Mouse (Mus musculus) limb, embryonic 12.5 days (tissue): ENCODE data around the gene Setd2. TPM values are rescaled to one million over a fixed set of nuclear protein-coding genes. Genes with fewer than 3 reads are reported as not detected.

Experiments
- ATAC-seq: fragments of 200-750 bp; cut with Nextera tagmentation; 2 replicates; pipeline ENCODE4 v1.8.0; 2017; ENCODE audit warnings: low read depth, moderate TSS enrichment; ENCODE audit not compliant: insufficient number of reproducible peaks, insufficient read depth, low FRiP score, low TSS enrichment
- H3K27ac ChIP-seq: fragments of 300-500 bp; sonication (generic); 2 replicates; pipeline ENCODE4 v1.5.1; 2016; ENCODE audit warnings: mild to moderate bottlenecking, moderate library complexity
- H3K27me3 ChIP-seq: fragments of 300-500 bp; sonication (generic); 2 replicates; pipeline ENCODE4 v1.6.1; 2016; ENCODE audit warnings: mild to moderate bottlenecking, moderate library complexity
- H3K36me3 ChIP-seq: fragments of 300-500 bp; sonication (generic); 2 replicates; pipeline ENCODE4 v1.6.1; 2016; ENCODE audit warnings: mild to moderate bottlenecking, moderate library complexity
- H3K4me1 ChIP-seq: fragments of 300-500 bp; sonication (generic); replicated peaks from 2 replicates; pipeline ENCODE4 v1.6.1; 2016
- H3K4me2 ChIP-seq: fragments of 300-500 bp; sonication (generic); 2 replicates; pipeline ENCODE4 v1.6.1; 2016; ENCODE audit warnings: mild to moderate bottlenecking, moderate library complexity
- H3K4me3 ChIP-seq: fragments of 300-500 bp; sonication (generic); replicated peaks from 2 replicates; pipeline ENCODE4 v1.5.1; 2016; ENCODE audit warnings: mild to moderate bottlenecking
- H3K9ac ChIP-seq: fragments of 300-500 bp; sonication (generic); replicated peaks from 2 replicates; pipeline ENCODE4 v1.6.1; 2016; ENCODE audit warnings: mild to moderate bottlenecking, moderate library complexity
- H3K9me3 ChIP-seq: fragments of 300-500 bp; sonication (generic); 2 replicates; pipeline ENCODE4 v1.6.1; 2016; ENCODE audit warnings: mild to moderate bottlenecking, moderate library complexity
- WGBS: fragments of 180-500 bp; shearing (Covaris S2); methylation state at CpG from one replicate; pipeline ENCODE4 v1.1.7; 2016; 5-methylcytosine and 5-hydroxymethylcytosine counted together
- polyA plus RNA-seq: library from polyadenylated mRNA; unstranded; fragments of >200 nt; fragmentation: Nextera tagmentation; extraction: Ambion mirVana; gene quantifications from 2 replicates; pipeline ENCODE4 v1.2.1, GENCODE M21; 2016

The Setd2 gene
- polyA plus RNA-seq, 1 experiment from 2014 or later: 51.2 TPM

DNA sequence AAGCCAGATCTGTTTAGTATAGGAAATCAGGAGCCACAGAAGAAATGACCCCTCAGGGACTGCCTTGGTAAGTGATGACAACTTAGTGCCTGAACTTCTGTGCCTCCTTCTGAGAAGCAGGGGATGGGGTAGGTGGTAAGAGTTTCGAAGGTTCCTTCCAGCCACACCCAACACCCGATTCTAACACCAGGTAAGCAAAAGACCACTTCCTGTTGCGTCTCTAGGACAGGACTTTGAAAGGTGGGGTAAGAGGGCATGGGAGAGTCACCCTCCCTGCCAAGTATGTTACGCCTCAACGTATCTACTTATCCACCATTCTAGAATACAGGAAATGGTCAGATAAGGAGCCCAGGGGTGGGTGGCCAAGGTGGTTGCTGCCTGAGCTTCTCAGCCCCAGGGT, 108.6 kb downstream of the Setd2 start:
- no peak overlapping the region for H3K4me3 ChIP-seq
- H3K4me1 ChIP-seq: 0 out of 2 replicates have a peak, but pooled peaks cover 4% of the 10 kb centered on the region
- 88% methylated on average over 5 of the region's 5 CpGs for WGBS
- no peak overlapping the region for H3K27ac ChIP-seq
- no peak overlapping the region for H3K9ac ChIP-seq
- no peak for ATAC-seq
- H3K27me3 ChIP-seq: peaks cover 5% of the 10 kb centered on the region
- no peak overlapping the region for H3K4me2 ChIP-seq
- no peaks in the 10 kb centered on the region for H3K36me3 ChIP-seq
- no peaks in the 10 kb centered on the region for H3K9me3 ChIP-seq

GRCm38 (mm10) chr9:110642812-110643524, 110.6 kb downstream of the Setd2 start:
- Histone ChIP-seq H3K9me3 (no peaks in the 10 kb centered on the region), H3K36me3 (no peaks in the 10 kb centered on the region), H3K27ac (no peak overlapping the region), H3K9ac (no peak overlapping the region), H3K4me2 (no peak overlapping the region), H3K4me3 (no peak overlapping the region), H3K27me3 (no peaks in the 10 kb centered on the region), H3K4me1 (0 out of 2 replicates have a peak, but pooled peaks cover 4% of the 10 kb centered on the region)
- ATAC-seq: no peak
- WGBS: 42% methylated on average over 5 of the region's 5 CpGs

DNA sequence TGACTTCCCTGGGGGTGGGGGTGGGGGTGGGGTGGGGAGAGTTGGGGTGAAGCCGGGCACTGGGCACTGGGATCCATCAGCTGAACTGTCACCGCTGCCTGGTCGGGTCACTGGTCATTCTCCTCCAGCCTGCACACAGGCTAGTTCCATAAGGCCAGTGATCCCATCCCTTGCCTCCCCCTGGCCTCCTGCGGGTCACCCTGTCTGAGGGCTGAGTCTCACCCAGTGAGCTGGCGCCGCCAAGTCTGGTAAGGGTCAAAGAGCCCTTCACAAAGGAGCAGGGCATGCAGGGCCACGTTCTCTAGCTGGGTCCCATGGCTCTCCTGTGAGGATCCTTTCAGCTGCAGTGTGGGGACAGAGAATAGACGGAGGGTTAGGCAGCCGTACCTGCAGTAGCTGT, 111.4 kb downstream of the Setd2 start:
- H3K4me1 ChIP-seq: no peaks in the 10 kb centered on the region
- H3K9me3 ChIP-seq: no peaks in the 10 kb centered on the region
- WGBS: 61% methylated on average over 9 of the region's 9 CpGs
- H3K36me3 ChIP-seq: no peaks in the 10 kb centered on the region
- H3K27ac ChIP-seq: no peak overlapping the region
- no peak overlapping the region for H3K4me2 ChIP-seq
- H3K27me3 ChIP-seq: no peaks in the 10 kb centered on the region
- no peak overlapping the region for H3K4me3 ChIP-seq
- ATAC-seq: no peak
- 0 out of 2 replicates have a peak overlapping the region, but pooled peaks have one; percentile 23 for H3K9ac ChIP-seq

DNA sequence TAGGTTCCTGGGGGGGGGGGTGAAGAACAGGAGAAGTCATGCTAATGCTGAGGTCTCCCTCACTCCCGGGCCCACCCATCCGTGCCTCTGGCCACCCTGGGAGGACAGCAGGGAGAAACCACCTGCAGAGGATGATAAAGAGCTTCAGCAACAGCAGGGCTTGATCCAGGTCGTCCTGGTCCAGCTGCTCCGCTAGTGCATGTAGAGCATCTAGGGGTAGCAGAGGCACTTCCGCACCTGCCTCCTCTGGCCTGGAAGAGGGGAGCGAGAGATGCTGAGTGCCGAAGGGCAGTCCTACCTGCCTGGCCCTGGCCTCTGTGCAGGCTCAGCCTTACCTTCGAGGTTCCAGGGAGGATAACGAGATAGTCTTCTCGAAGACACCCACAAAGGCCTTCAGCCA, 111.9 kb downstream of the Setd2 start:
- H3K4me2 ChIP-seq: no peak overlapping the region
- H3K27me3 ChIP-seq: no peaks in the 10 kb centered on the region
- H3K4me1 ChIP-seq: no peaks in the 10 kb centered on the region
- H3K36me3 ChIP-seq: no peaks in the 10 kb centered on the region
- 82% methylated on average over 10 of the region's 10 CpGs for WGBS
- H3K4me3 ChIP-seq: no peak overlapping the region
- no peaks in the 10 kb centered on the region for H3K9me3 ChIP-seq
- ATAC-seq: no peak
- no peak overlapping the region for H3K27ac ChIP-seq
- H3K9ac ChIP-seq: no peak overlapping the region

- Histone ChIP-seq H3K4me2 (no peak overlapping the region), H3K4me1 (no peaks in the 10 kb centered on the region), H3K4me3 (no peak overlapping the region), H3K27ac (no peak overlapping the region), H3K36me3 (no peaks in the 10 kb centered on the region), H3K9me3 (no peaks in the 10 kb centered on the region), H3K27me3 (0 out of 2 replicates have a peak, but pooled peaks cover under 1% of the 10 kb centered on the region), H3K9ac (no peak overlapping the region)
- ATAC-seq: no peak
- 78% methylated on average over 9 of the region's 9 CpGs for WGBS
Observed at GRCm38 (mm10) chr9:110645219-110645618, 112.8 kb downstream of the Setd2 start.

DNA sequence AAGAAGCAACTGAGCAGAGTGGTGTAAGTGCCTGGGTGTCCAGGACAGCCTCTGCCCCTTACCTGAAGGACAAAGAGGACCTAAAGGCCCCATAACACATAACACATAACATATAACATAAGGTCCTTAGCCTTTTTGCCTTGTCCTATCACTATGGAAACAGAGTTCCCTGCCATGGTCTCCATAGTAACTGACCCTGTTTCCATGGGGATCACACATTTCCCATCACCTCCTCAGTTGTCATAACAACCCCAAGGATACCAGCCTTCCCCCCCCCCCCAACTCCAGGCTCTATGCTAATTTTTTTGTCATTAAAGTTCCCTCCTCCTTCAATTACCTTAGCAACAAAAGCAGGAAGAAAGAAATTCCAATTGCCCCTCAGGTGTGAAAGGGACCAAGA, 117.4 kb downstream of the Setd2 start:
- no peak overlapping the region for H3K27ac ChIP-seq
- no peak for ATAC-seq
- no peak overlapping the region for H3K4me3 ChIP-seq

DNA sequence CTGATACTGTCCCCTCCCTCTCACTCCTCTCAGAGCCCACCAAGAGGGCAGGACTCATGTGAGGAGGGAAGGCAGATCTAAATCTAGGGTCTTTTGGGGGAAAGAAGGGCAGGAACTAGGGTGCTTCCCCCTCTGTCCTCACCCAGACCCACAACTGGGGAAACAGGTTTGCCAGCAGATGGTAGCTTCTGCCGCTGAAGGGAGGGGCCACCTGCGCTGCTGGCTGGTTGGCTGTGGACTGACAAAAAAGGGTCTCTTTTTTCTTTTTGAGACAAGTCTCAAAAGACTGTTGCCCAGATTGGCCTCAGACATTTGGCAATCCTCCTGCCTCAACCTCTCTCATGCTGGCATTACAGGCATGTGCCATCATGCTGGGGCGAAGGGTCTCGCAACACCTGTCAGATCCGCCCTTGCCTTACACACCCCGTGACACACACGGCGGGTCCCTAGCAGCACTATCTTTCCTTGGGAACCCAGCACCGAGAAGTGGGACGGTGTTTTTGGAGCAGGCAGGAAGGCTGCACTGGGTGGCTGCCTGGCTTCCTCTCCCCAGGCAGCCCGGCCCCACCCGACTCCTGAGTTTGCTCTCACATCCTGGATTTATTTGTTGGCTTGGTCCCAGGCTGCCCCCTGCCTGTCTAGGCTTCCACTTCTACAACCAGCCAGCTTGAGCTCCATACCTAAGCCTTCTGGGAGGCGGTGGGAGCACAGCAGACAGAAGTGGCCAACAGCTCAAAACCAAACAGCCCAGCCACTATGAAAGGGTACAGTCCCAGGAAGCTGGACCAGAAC, 119.7 kb downstream of the Setd2 start:
- Histone ChIP-seq H3K4me2 (peak overlapping the region; percentile 99), H3K4me1 (peaks cover 27% of the 10 kb centered on the region), H3K27ac (no peak overlapping the region), H3K9me3 (no peaks in the 10 kb centered on the region), H3K9ac (no peak overlapping the region), H3K27me3 (peaks cover 41% of the 10 kb centered on the region), H3K4me3 (peak overlapping the region; percentile 67; the same call in 1 of the 2 replicates), H3K36me3 (no peaks in the 10 kb centered on the region)
- no peak for ATAC-seq
- WGBS: 22% methylated on average over 13 of the region's 13 CpGs

More for the DNA sequence above, 117.4 kb downstream of the Setd2 start:
- no peaks in the 10 kb centered on the region for H3K9me3 ChIP-seq
- H3K4me1 ChIP-seq: peaks cover 21% of the 10 kb centered on the region
- H3K9ac ChIP-seq: no peak overlapping the region
- no peak overlapping the region for H3K4me2 ChIP-seq
- H3K36me3 ChIP-seq: no peaks in the 10 kb centered on the region
- peaks cover 41% of the 10 kb centered on the region for H3K27me3 ChIP-seq

- Histone ChIP-seq H3K4me1 (peaks cover 32% of the 10 kb centered on the region), H3K27me3 (peaks cover 41% of the 10 kb centered on the region), H3K9me3 (no peaks in the 10 kb centered on the region), H3K27ac (no peak overlapping the region), H3K4me2 (peak overlapping the region; percentile 99), H3K36me3 (no peaks in the 10 kb centered on the region), H3K9ac (peak overlapping the region; percentile 60), H3K4me3 (peak overlapping the region; percentile 67)
- no peak for ATAC-seq
- 24% methylated on average over 14 of the region's 14 CpGs for WGBS
Observed at GRCm38 (mm10) chr9:110652963-110653654, 120.7 kb downstream of the Setd2 start.

- H3K4me2 ChIP-seq: peak within 1 kb of the TSS; percentile 99
- H3K27ac ChIP-seq: 0 out of 2 replicates have a peak within 1 kb of the TSS, but pooled peaks have one; percentile 29
- H3K9me3 ChIP-seq: no peaks in the 10 kb centered on the region
- WGBS: under 1% methylated on average over 68 of the region's 75 CpGs
- peaks cover 41% of the 10 kb centered on the region for H3K27me3 ChIP-seq
- H3K4me3 ChIP-seq: peak within 1 kb of the TSS; percentile 67
- H3K9ac ChIP-seq: peak within 1 kb of the TSS; percentile 60
- ATAC-seq: peak; percentile 78
- no peaks in the 10 kb centered on the region for H3K36me3 ChIP-seq
- peaks cover 32% of the 10 kb centered on the region for H3K4me1 ChIP-seq
Observed at GRCm38 (mm10) chr9:110653655-110654461, 121.5 kb downstream of the Setd2 start, which contains the start of gene Nbeal2. Gene Nbeal2 (minus strand): TSS chr9:110654161.

GRCm38 (mm10) chr9:110654726-110655650, 122.6 kb downstream of the Setd2 start:
- ATAC-seq: no peak
- Histone ChIP-seq H3K36me3 (0 out of 2 replicates have a peak, but pooled peaks cover 5% of the 10 kb centered on the region), H3K4me3 (peak overlapping the region; percentile 67; the same call in 1 of the 2 replicates), H3K27me3 (peaks cover 41% of the 10 kb centered on the region), H3K27ac (no peak overlapping the region), H3K4me1 (peaks cover 32% of the 10 kb centered on the region), H3K4me2 (peak overlapping the region; percentile 99), H3K9ac (no peak overlapping the region), H3K9me3 (no peaks in the 10 kb centered on the region)
- WGBS: 82% methylated on average over 19 of the region's 19 CpGs
